In the genomic region with DNA sequence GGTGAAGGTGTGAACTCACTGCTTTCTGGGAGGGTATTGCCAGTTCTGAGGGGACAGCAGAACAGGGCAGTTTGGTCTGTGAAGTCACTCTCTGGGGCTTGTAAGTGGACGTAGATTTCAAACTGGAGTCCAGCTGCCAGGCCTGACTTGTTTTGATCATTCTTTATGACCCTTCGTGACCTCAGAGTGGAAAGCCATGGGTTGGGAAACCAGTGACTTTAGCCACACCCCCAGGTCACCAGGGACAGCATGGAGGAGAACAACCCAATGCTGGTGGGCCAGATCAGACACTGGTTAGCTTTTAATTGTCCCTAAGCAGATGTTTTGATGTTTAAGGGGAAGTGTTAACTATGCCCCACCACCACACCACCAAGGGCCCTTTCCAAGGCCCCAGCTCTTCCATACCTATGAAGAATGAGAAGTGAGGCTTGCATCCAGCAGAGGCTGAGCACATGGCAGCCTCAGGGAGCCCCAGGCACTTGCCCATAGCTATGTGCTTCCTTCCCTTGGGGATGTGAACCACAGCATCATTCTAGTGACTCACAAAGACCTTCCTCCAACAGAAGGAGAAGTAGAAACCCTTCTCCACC, we compare ENCODE assay signal across 21 mouse cellular contexts. TPM values are rescaled to one million over a fixed set of nuclear protein-coding genes. Genes with fewer than 3 reads are reported as not detected.
DNase-seq lines count a peak whose midpoint lies in the region; ATAC-seq and TF ChIP-seq lines count a peak whose summit lies in the region.
"Had no signal": no experiment of that assay in that cellular context is flagged by ENCODE, and none has a peak within 500 bp of the region (broad histone marks: within the 10 kb centered on the region; RNA-seq: fewer than 3 reads in every experiment).

No protein-coding gene starts in this region.

- ATAC-seq in common myeloid progenitor, adult 5-6 weeks (replicated peaks; ENCODE audit: low read depth, poor library complexity, severe bottlenecking) = peak; percentile 39
- ATAC-seq in liver, embryonic 16.5 days (ENCODE audit: low read depth) = peak; percentile 57
- ATAC-seq: activated CD4-positive, CD25-positive, alpha-beta regulatory T cell, adult 4 months; forebrain, postnatal 0 days had no signal

- H3K4me3 ChIP-seq in kidney, adult 2 months (ENCODE audit: insufficient read depth, low read depth, low read length) = no peak overlapping the region
- no peak overlapping the region for H3K4me3 ChIP-seq in liver, embryonic 16.5 days (ENCODE audit: low read depth, low read length)
- H3K4me3 ChIP-seq: hindbrain, embryonic 15.5 days; liver, embryonic 15.5 days; neural tube, embryonic 15.5 days had no signal

- no peaks in the 10 kb centered on the region for H3K4me1 ChIP-seq in kidney, adult 2 months (ENCODE audit: control insufficient read depth, insufficient read depth, low read length)
- no peaks in the 10 kb centered on the region for H3K4me1 ChIP-seq in liver, embryonic 16.5 days (ENCODE audit: control insufficient read depth, low read depth, low read length)
- H3K4me1 ChIP-seq: hindbrain, embryonic 15.5 days; liver, embryonic 15.5 days; neural tube, embryonic 15.5 days had no signal

- no peak overlapping the region for H3K9ac ChIP-seq in liver, embryonic 16.5 days (ENCODE audit: low read depth, low read length)
- H3K9ac ChIP-seq: forebrain, postnatal 0 days; hindbrain, embryonic 15.5 days; liver, embryonic 15.5 days; neural tube, embryonic 15.5 days had no signal

- 71% methylated on average over 2 of the region's 2 CpGs for WGBS in kidney, adult 2 months
- WGBS in liver, embryonic 16.5 days (ENCODE audit: insufficient replicate concordance) = 36% methylated on average over 2 of the region's 2 CpGs

- DNase-seq in kidney, adult 2 months = peak; percentile 19
- no peak for DNase-seq in kidney, postnatal 4 days
- DNase-seq in naive thymus-derived CD4-positive, alpha-beta T cell, adult 2 months (ENCODE audit: low read depth) = peak; percentile 12
- no peak for DNase-seq in c-Kit-positive CD71-positive TER-119-positive erythroid progenitor cells, embryonic 14.5 days (ENCODE audit: low spot score)
- DNase-seq in layer of hippocampus, adult 11-12 months (ENCODE audit: low spot score) = no peak
- DNase-seq: forebrain, postnatal 0 days; gastrocnemius, postnatal 25 days; kidney, adult 18-20 months; layer of hippocampus, postnatal 36 days; right cerebral cortex, postnatal 4 days; thymus, adult 2 months had no signal

- TF ChIP-seq POLR2A in kidney, adult 2 months (IDR thresholded peaks at IDR 0.05; ENCODE audit: low read depth, low read length) = no peak

- no peak overlapping the region for H3K4me2 ChIP-seq in liver, embryonic 16.5 days (ENCODE audit: low read depth, low read length)
- H3K4me2 ChIP-seq: hindbrain, embryonic 15.5 days; liver, embryonic 15.5 days; neural tube, embryonic 15.5 days had no signal

- no peaks in the 10 kb centered on the region for H3K36me3 ChIP-seq in kidney, adult 2 months (ENCODE audit: control insufficient read depth, insufficient read depth, low read length)
- no peaks in the 10 kb centered on the region for H3K36me3 ChIP-seq in liver, embryonic 16.5 days (ENCODE audit: control insufficient read depth, insufficient read depth)
- H3K36me3 ChIP-seq: hindbrain, embryonic 15.5 days; liver, embryonic 15.5 days; neural tube, embryonic 15.5 days had no signal

- H3K9me3 ChIP-seq in liver, embryonic 16.5 days (replicated peaks; ENCODE audit: control insufficient read depth, low read length) = no peaks in the 10 kb centered on the region
- H3K9me3 ChIP-seq: hindbrain, embryonic 15.5 days; liver, embryonic 15.5 days; neural tube, embryonic 15.5 days had no signal

- H3K27ac ChIP-seq in kidney, adult 2 months (ENCODE audit: insufficient read depth, low read depth, low read length) = no peak overlapping the region
- no peak overlapping the region for H3K27ac ChIP-seq in liver, embryonic 16.5 days (ENCODE audit: low read length)
- H3K27ac ChIP-seq: hindbrain, embryonic 15.5 days; liver, embryonic 15.5 days; neural tube, embryonic 15.5 days had no signal

- TF ChIP-seq CTCF in kidney, adult 2 months (conservative IDR thresholded peaks at IDR 0.05; ENCODE audit: insufficient read depth, insufficient read length, low read depth, low read length) = no peak

- H3K27me3 ChIP-seq in kidney, adult 2 months (replicated peaks; ENCODE audit: control insufficient read depth, insufficient read depth, low read length) = no peaks in the 10 kb centered on the region
- H3K27me3 ChIP-seq in liver, embryonic 16.5 days (ENCODE audit: control insufficient read depth, insufficient read depth, low read depth, low read length) = no peaks in the 10 kb centered on the region
- H3K27me3 ChIP-seq: hindbrain, embryonic 15.5 days; liver, embryonic 15.5 days; neural tube, embryonic 15.5 days had no signal

RNA-seq across cellular contexts. Expression of a gene that starts 1.1 kb away (rescaled TPM):
- polyA plus RNA-seq in kidney, adult 2 months (2012; rRNA removed) = 0.14 and 0.38 TPM in 2 replicates
- total RNA-seq in common myeloid progenitor, adult 5-6 weeks (2017) = not detected in 2 replicates
- polyA plus RNA-seq in liver, embryonic 16.5 days (2015; fragmentation: Nextera tagmentation; extraction: Ambion mirVana) = not detected in 2 replicates
- total RNA-seq: forebrain, postnatal 0 days; layer of hippocampus, postnatal 36 days; left cerebral cortex, postnatal 36 days; monocyte, adult 5-6 weeks had no signal
- polyA plus RNA-seq: embryonic facial prominence, embryonic 11.5 days; forebrain, postnatal 0 days; heart, embryonic 14.5 days; hindbrain, embryonic 15.5 days; liver, embryonic 15.5 days; neural tube, embryonic 15.5 days had no signal

RNA-seq across cellular contexts. Expression of a gene that starts 5.2 kb away (rescaled TPM):
- 0.16 TPM in 1 of 2 replicates, not detected in the other for polyA plus RNA-seq in kidney, adult 2 months (2012; rRNA removed)
- total RNA-seq in common myeloid progenitor, adult 5-6 weeks (2017) = not detected in 2 replicates
- polyA plus RNA-seq in liver, embryonic 16.5 days (2015; fragmentation: Nextera tagmentation; extraction: Ambion mirVana) = not detected in 2 replicates
- total RNA-seq: forebrain, postnatal 0 days; layer of hippocampus, postnatal 36 days; left cerebral cortex, postnatal 36 days; monocyte, adult 5-6 weeks had no signal
- polyA plus RNA-seq: embryonic facial prominence, embryonic 11.5 days; forebrain, postnatal 0 days; heart, embryonic 14.5 days; hindbrain, embryonic 15.5 days; liver, embryonic 15.5 days; neural tube, embryonic 15.5 days had no signal

RNA-seq across cellular contexts. Expression of a gene that starts 12.7 kb away (rescaled TPM):
- 7.1 and 8.9 TPM in 2 replicates for polyA plus RNA-seq in kidney, adult 2 months (2012; rRNA removed)
- total RNA-seq in common myeloid progenitor, adult 5-6 weeks (2017) = 2.6 TPM in 1 of 2 replicates, not detected in the other
- polyA plus RNA-seq in liver, embryonic 16.5 days (2015; fragmentation: Nextera tagmentation; extraction: Ambion mirVana) = 1.0 and 1.1 TPM in 2 replicates
- total RNA-seq: forebrain, postnatal 0 days; layer of hippocampus, postnatal 36 days; left cerebral cortex, postnatal 36 days; monocyte, adult 5-6 weeks had no signal
- polyA plus RNA-seq: activated CD4-positive, CD25-positive, alpha-beta regulatory T cell, adult 4 months; embryonic facial prominence, embryonic 11.5 days; forebrain, postnatal 0 days; heart, embryonic 14.5 days; hindbrain, embryonic 15.5 days; neural tube, embryonic 15.5 days had no signal

RNA-seq across cellular contexts. Expression of a gene that starts 46.1 kb away (rescaled TPM):
- polyA plus RNA-seq in kidney, adult 2 months (2012; rRNA removed) = 2.2 and 5.8 TPM in 2 replicates
- 10.0 and 13.8 TPM in 2 replicates for total RNA-seq in common myeloid progenitor, adult 5-6 weeks (2017)
- 5.1 and 6.1 TPM in 2 replicates for polyA plus RNA-seq in liver, embryonic 16.5 days (2015; fragmentation: Nextera tagmentation; extraction: Ambion mirVana)

Comparison
In these comparisons a context has a peak if more than half of its experiments do, and no peak if none do; other contexts are left out.
1. DNase-seq: peak in kidney, adult 2 months (single experiment) and naive thymus-derived CD4-positive, alpha-beta T cell, adult 2 months (single experiment); none in kidney, postnatal 4 days (0 of 2), c-Kit-positive CD71-positive TER-119-positive erythroid progenitor cells, embryonic 14.5 days (single experiment) and layer of hippocampus, adult 11-12 months (single experiment).